Mouse (Mus musculus) cerebellum, adult 9-11 months (tissue): ENCODE measurements at regions not wholly inside any gene's neighbourhood (a gene's known extent, or its start where the extent isn't known, plus 50 kb on each side); places are given as distances from the start of the nearest gene placed in this dataset.

Experiments used
- DNase-seq: peaks from one replicate; pipeline ENCODE4 v3.0.0; 2022

DNA sequence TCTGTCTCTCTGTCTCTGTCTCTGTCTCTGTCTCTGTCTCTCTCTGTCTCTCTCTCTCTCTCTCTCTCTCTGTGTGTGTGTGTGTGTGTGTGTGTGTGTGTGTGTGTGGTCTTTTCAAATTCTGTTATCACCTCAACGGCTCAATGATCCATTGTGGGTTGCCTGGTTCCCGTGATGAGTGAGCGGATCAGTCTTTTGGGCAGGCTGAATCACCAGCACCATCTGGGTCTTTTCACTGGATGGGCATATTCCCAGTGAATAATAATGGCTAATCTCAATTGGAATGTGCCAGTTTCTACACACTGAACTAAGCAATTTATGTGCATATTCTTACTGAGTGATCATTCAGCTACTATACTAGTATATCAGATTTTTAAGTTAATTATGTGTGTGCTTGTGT lies 216.4 kb downstream of the Lmx1a start:
- no peak for DNase-seq

DNA sequence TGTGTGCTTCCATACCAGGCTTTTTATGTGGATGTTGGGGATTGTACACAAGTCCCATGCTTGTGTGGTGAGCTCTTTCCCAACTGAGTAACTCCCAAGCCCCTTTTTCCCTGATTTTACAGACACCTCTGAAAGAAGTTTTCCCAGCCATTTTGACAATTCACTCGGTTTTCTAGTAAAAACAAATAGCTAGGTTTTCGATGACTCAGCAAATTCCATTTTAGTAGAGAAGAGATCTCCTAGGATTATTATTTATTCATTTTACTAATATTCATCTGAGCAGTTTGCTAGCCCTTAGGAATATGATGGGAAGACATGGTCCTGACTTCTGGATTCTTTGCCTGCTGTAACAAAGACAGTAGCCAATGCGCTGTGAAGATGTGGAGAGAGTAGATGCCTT lies 223.0 kb downstream of the Lmx1a start:
- no peak for DNase-seq

DNA sequence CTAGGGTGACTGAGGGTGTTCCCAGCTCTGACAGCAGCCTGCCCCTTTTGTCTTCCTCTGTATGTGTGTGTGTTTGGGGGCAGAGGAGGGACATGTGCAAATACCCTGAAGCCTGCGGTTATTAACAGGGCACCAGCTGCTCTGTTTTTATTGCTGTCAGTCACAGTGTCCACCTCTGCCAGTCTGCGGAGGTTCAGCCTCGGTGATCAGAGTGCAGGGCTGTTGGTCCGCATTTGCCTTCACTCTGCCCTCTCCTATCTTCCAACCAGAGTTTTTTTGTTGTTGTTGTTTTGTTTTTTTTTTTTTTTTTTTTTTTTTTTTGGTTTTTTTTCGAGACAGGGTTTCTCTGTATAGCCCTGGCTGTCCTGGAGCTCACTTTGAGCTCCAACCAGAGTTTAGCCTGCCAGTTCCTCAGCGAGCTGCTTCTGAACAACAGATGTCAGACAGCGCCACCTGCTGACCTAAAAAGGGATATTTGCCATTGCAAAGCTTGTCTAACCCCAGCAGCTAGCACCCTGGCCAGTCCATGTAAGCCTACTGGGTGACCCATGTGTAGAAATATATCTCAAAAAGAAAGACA lies 226.0 kb downstream of the Lmx1a start:
- DNase-seq, result peak; percentile 38

DNA sequence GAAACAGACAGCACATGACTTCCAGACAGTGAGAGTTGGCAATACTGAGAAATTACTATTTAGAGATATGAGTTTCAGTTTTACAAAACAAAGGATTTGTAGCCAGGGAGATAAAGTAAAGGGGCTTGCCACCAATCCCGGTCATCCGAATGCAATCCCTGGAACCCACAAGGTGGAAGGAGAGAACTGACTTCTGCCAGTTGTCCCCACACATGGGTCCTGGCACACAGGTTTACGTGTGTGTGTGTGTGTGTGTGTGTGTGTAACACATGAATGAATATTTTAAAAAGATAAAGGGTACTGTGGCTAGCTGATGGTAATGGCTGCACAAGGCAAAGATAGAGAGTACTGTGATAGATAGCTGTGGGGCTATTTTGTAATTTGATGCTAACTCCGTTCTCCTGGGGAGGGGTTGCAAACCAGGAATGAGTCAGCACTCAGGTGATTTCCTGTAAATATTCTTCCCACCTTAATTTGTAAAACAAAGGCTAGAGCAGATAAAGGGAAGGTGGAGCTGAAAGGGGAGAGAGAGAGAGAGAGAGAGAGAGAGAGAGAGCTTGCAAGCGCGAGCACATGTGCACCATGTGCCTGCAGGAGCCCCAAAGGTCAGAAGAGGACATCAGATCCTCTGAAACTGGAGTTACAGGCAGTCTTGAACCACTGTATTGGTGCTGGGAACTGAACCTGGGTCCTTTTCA lies 226.7 kb downstream of the Lmx1a start:
- no peak for DNase-seq

DNA sequence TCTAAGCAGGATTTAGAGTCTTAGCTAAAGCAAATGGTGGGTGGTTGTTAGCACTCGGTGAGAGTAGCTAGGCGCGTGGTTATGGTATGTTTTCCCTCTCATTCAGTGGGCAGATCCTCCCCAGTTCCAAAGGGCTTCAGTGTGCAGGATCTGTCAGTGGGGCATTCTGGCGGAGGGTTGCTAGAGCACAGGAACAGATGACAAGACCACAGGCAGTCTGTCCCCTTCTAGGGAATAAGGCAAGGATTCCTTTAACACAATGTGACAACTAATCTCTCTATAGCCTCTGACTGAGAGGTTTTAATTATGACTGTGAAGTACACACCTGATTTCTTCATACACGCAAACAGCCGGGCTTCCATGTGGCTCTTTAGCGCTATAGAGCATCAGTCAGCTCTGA lies 233.9 kb downstream of the Lmx1a start:
- DNase-seq, result no peak

DNA sequence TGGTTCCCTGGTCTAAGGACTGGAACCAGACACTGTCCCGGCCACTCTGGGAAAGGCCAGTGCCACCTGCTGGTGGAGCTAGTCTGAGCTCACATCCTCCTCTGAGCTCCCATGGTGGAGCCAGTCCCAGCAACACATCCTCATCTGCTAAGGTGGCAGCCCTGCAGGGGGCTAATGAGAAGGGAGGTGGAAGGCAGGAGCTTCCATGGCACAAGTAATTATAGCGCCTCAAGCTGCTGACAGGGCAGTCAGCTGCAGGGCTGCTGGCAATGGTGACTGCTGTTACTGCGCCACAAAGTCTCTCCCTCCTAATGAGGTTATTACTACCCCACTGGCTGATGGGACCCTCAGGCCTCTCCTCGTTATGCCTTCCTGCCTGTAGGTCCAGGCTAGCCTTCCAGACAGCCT lies 239.0 kb downstream of the Lmx1a start:
- DNase-seq, result no peak

DNA sequence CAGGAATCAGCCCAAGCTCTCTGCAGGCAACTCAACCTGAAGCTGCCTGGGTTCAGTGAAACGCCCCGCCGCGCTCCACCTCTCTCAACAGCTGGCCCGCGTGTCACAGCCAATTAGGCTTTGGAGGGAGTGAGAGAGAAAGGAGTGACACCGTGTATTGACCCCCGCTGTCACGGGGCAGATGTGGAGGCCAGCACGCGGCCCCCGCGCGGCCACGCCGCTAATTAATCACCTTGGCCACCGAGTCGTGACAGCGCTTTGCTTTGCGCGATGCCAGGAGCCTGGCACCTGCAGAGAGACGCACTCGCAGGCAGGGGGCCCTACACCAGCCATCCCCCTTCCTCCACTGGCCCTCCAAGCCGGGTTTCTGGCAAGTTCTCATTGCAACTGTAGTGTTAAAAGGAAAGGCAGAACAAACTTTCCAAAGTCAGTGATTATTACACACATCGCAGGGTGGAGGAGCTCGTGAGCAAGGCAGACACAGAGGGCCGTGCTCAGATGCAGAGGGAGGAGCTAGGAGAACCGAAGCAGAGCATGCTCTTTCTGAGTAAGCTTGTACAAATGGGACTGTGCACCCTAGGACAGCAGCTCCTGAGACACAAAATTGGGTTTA lies 240.8 kb downstream of the Lmx1a start:
- no peak for DNase-seq

DNA sequence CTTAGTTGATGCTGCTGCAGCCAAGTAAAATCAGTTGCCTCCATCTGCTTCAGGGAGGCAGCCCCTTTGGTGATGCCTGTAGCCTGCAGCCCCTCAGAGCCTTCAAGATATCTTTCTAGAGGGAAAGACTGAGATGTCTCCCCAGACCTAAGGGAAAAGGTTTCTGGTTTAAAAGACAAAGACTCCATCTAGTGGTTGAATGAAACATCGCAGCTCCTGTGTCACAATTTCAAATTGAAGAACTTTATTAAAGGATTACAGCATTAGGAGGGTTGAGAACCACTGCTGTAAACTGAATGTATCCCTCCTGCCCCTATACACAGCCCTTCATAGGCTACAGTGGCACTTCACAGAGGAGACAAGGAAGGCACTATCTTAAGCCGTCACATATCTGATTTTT lies 243.1 kb downstream of the Lmx1a start:
- no peak for DNase-seq

DNA sequence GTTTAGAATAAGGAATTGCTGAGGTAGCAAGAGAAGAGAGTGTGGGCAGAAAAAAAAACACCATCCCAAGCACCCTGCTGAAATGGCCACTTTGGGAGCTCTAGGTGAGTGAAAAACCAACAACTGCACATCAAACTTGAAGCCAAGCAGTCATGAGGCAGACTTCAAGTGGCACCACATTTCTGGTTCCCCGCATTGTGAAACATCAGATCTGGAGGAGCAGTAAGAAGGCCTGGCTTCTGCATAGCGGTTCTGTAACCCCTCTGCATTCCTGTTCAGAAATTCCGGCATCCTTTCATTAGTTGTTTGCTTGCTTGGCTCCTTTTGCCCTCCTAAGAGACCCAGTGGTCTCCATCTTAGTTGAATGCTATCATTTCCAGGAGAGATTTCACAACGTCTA lies 247.7 kb downstream of the Lmx1a start:
- DNase-seq, result no peak

DNA sequence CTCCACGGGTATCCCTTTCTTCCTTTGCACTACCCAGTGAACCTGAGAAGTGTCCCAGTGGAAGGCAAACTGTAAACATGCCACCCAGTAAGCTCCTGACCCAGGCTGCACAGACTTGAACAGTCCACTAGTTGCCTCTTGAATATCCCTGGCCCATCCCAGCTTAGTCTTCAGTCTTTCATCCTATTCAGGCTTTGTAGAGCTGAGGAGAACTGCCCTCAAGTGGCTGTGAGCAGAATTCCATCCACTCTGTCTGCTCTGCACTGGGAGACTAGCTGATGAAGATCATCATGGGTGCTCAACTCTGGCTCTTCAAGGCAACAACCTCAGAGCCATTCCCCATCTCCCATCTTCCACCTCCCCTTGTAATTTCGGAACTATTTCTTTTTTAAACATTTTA lies 249.1 kb downstream of the Lmx1a start:
- DNase-seq, result no peak

DNA sequence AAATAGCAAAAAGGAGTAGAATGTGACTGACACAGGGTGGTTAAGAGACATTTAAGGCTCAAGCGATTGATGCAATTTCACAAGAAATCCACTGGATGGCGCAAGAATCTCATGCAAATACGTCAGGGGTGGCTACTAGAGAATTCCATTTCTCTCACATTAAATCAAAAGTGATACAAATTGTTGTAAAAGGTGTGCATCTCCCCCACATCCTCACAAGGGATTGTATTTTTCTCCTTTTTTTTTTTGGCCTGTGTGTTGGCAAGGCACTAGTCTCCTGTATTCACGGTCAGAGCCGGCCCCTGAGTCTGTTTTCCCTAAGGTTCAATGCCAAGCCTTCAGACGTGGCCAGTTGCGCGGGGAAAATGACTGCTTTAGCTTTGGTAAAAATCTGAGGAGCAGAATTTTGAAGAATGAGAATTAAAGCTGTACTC lies 253.0 kb downstream of the Lmx1a start:
- DNase-seq, result no peak

DNA sequence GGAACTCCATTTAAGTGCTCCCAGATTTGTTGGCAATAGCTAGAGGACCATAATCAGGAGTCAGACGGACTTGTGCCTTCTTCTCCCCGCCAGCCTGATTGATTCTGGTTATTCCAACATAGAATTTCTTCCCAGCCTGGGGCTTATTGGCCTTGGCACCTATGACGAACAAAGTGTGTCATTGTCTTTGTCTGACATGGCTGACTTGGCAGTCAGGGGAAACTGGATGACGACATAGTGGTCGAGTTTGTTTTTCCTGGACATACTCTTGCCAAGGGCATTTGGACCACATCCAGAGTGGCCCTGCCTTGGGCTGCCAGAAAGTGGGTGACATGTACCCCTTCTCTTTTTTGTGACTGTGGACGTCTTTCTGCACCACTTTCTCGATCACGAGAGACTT lies 254.1 kb downstream of the Lmx1a start:
- no peak for DNase-seq

DNA sequence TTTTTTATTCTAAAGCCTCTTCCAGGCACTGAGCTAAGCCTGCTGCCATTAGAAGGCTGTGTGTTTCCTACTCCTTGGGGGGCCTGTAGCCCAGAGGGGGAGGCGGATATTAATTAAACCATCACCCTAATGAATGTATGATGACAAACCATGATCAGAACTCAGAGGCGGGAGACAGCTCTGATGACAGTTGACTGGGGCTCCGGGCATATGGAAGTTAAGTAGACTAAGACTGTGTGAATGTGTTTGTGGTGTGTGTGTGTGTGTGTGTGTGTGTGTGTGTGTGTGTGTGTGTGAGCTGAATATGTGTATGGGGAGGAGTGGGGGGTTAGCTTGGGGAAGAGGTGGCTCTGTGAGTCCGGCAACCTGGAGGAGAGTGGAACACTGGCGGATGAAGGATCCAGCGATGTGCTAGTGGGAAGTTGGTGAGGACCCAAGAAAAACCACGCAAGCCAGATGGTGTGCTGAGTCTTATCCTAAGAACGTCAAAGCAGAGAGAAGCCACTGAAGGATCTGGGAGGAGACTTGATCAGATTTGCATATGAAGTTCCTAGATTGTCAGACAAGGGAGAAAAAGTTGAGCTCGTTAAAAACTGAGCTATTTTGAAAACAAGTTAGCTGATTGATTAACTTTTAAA lies 256.7 kb downstream of the Lmx1a start:
- DNase-seq, result no peak

DNA sequence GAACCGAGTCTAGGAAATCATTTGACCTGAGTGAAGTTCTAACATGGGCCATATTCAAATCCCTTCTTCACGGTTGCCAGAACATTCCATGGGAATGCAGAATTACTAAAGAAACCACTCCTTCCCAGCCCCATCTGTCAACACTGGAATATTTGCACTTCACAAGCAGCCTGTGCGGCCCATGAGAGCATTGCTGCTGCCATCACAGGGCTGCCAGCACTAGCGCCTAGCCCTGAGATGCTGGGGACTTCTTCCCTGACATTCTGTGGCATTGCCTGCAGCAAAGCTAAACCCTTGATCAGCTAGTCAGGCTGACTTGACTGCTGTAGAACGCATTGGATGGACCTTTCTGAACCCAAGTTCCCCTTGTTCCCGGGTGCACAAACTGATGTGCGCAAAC lies 258.8 kb downstream of the Lmx1a start:
- DNase-seq, result no peak

DNA sequence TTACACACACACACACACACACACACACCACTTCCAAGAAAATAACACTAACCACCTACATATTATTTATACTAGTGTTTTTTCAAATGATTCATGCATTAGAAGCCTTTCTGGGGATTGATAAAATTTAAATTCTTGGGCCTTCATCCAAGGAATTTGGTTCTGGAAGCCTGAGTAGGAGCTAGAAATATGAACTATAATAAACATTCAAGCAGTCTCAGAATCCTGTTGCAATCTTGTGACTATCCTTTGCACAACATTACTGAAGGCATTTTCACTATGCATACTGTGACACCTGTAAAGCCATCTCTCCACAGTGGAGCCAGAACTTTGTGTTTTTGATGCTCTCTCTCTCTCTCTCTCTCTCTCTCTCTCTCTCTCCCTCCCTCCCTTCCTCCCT lies 262.7 kb downstream of the Lmx1a start:
- no peak for DNase-seq

DNA sequence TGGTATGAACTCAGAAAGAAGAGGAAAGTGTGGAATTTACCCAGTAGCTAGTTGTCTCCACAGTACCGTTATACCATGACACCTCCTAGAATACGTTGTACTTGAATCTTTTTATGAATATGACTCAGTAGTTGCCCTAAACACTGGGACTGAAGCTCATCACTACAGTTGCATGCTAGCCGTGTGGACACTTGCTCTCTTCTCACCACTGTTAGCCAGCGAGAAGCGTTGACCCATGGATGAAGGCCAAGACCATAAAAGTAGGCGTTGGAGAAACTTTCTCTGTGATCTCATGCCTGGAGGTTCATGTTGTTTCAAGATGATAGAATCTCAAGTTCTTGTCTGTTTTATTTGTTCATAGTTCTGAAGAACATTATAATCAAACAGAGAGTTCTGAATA lies 269.5 kb downstream of the Lmx1a start:
- no peak for DNase-seq

DNA sequence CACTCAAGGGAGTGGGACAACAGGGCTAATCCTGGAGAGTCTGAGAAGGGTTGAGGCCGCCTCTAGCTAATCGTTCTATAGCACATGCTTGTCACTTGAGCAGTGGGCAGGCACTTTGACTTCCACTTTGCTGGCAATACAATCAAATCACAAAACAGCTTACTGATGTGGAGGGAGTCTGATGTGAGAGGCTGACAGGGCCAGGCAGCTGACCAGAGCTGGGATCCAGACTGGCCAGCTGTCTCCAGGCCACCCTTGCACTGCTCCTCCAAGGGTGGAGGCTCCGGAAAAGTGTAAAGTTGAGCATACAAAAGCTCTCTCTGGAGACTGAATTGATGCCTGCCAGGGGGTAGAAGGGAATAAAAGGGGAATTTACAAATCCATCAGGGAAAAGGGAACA lies 280.5 kb downstream of the Lmx1a start:
- DNase-seq, result no peak

DNA sequence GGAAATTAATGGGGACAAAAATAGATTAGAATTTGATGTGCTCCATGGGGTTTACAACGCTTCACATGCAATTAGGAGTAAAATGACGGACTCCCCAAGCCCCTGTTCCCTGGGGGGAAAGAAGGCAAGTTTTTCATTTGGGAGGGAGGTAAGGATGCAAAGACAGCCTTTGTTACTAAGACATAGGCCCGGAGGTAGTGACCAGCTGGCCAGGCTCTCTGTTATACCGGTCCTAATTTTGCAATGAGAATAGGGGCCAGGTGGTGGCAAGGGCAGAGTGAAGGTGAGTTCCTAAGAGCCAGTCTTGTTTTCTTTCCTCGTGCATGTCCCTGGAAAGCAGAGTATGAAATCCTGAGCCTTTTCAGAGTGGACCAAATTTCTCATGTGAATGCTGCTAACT lies 280.9 kb downstream of the Lmx1a start:
- peak; percentile 19 for DNase-seq

DNA sequence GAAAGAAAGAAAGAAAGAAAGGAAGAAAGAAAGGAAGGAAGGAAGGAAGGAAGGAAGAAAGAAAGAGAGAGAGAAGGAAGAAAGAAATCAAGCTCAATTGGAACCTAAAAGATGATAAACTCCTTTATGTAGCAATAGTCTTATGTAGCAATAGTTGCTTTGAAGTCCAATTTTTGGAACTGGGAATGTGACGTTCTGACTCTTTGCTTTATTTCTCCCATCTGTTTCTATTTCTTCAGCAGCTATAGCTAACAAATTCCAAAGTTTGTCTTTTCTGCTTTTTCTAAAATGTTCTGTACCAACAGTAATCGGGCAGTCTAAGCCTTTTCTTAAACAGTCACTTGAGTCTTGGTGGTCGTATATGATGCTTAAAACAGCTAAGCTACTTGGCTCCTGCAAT lies 287.7 kb downstream of the Lmx1a start:
- no peak for DNase-seq

DNA sequence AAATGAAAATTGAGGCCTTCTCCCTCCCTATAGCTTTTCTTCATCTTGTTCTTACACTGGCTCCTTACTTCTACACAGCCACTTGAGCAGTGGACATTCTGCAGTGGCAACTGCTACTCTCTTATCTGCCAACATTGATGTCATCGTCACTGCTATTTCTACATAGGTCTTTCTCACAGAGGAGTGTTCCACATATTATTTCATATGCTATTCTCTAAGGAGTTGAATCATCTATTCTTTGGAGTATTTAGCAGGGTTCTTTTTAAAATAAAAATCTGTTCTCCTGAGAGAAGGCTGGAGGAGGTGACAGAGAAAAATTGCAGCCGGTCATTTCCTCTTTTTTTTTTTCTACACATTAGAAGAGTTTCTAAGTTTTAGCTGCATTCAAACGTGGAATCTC lies 290.1 kb downstream of the Lmx1a start:
- DNase-seq, result no peak

DNA sequence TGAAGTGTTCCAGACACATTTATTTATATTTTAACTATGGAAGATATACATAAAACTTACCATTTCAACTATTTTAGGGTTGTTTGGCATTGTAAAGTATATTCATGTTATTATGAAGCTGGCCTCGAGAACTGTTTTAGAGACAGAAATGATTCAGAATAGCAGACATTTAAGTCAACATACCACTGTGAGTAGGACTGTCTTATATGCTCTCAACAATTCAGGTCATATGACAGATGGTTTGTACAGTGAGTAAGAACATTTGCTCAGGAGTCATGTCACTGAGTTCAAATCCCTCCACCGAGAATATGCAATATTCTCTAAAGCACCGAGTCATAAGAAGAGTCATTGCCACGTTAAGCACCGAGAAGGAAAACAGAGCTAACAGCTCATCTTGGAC lies 290.6 kb downstream of the Lmx1a start:
- no peak for DNase-seq

DNA sequence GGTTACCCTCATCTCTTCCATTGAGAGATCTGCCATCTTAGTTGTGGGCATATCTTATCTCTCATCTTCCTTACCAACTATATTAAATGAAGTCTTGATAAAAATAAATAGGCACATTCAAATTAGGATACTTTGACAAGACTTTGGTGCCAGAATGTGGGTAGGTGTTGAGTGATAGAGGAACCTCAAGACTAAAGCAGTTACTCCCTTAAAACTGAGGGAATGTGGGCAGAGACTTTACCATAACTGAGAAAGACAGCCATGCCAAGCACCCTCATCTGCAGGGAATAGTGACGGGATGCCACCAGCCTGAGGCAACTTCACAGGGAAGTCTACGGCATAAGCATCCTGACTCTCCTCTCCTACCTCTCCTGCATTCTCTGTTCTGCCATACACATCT lies 292.3 kb downstream of the Lmx1a start:
- no peak for DNase-seq

DNA sequence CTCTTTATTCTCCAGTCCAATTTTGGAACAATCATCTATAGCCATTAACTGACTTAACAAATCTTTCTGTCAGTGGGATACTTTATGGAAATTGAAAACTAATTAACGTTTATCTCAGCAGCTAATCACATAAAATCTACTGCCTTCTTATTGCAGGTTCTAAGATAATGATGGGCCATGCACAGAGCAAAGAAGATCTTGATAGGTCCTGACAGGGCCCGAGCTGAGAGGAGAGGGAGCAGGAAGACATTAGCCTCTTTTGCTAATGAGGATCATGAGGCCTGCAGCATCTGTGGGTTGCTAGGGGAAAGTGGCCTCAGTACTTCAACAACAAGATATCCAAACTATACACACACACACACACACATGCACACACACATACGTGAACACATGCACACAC lies 318.4 kb downstream of the Lmx1a start:
- DNase-seq, result no peak

DNA sequence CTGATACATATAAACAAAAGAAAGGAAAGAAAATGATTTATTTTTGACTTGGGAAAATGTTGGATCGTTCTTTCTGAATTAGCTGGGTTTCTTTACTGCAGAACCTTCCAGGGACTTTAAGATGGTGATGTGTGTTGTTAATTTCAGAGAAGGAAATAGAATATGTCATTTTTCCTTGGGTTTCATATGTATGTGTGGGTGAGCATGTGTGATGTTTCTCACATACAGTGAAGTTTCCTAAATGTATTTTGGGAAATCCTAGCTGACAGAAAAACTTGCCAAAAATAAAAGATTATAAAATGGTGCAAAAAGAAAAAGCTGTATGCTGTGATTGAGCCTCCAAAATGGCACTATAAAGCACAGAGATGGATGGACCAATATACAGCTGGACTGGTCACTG lies 319.2 kb downstream of the Lmx1a start:
- no peak for DNase-seq
